Mouse (Mus musculus) spleen, adult 2 months (tissue): Measurements from ENCODE around the gene Cdh13.

Experiments
- CTCF ChIP-seq: fragments of 200-500 bp; IDR thresholded peaks from 2 replicates; pipeline ENCODE4 v1.5.1; 2011; ENCODE audit warnings: mild to moderate bottlenecking, inconsistent platforms; ENCODE audit not compliant: insufficient read depth, insufficient read length, insufficient replicate concordance; ENCODE audit errors: extremely low read depth
- POLR2A ChIP-seq: fragments of 200-500 bp; IDR thresholded peaks from 2 replicates; pipeline ENCODE4 v1.6.1; 2011; ENCODE audit warnings: low read depth, low read length, inconsistent platforms

- TF ChIP-seq CTCF (no peak), POLR2A (no peak)
These were observed 461.5 kb downstream of the Cdh13 start for GRCm38 (mm10) chr8:118744991-118745390.
